Mouse (Mus musculus): Measurements from ENCODE around the gene Magi2.
"Not testable (repeated sequence)": the region's sequence is repeated elsewhere in the genome, so short reads cannot be mapped to it uniquely, and the experiment has no call there.

Gene Magi2

DNA sequence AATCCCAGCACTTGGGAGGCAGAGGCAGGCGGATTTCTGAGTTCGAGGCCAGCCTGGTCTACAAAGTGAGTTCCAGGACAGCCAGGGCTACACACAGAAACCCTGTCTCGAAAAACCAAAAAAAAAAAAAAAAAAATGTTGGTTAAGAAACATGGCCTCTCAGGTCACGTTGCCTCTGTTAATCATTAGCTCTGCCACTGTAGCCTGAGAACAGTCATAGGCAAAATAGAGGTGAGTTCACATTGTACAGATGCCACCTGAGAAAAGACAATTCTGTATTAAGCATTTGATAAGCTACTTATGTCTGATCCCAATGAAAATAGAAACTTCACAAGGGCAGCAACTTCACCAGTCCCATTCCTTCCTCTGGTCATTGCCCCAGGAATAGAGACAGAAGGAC lies 1496.4 kb downstream of the Magi2 start:
- DNase-seq: not testable (repeated sequence)

DNA sequence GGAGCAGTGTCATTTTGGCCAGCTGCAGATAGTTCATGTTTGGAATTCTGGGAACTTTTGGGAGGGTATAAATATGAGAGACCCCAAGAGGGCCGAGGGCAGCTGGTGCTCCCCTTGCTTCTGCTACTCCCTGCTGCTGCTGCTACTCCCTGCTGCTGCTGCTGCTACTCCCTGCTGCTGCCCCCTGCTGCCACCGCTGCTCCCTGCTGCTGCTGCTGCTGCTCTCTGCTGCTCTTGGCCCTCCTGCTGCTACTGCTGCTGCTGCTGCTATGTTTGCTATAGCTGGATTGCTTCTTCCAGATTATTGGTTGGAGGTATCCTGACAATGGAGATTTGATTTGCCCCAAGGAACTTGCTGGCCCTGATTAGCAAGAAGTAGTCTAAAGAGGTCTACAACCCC lies 1512.0 kb downstream of the Magi2 start:
- no peak for DNase-seq

DNA sequence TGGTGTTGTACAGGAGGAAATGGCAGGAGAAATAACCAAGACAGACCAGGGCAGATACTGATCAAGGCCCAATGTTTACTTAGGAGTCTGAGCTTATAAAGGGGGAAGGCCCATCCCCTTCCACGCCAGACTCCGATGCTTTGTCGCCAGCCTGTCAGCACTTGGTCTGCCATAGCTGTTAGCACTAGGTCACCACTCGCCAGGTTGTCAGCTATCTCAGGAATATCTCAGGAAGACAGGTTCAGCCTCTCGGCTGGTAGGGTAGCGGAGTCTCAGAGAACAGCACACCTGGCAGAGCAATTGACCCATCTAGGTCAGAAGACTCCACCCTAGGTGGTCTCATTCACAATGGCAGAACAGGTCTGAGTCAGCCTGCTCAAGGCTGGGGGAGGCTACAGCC lies 1514.4 kb downstream of the Magi2 start:
- DNase-seq: no peak

DNA sequence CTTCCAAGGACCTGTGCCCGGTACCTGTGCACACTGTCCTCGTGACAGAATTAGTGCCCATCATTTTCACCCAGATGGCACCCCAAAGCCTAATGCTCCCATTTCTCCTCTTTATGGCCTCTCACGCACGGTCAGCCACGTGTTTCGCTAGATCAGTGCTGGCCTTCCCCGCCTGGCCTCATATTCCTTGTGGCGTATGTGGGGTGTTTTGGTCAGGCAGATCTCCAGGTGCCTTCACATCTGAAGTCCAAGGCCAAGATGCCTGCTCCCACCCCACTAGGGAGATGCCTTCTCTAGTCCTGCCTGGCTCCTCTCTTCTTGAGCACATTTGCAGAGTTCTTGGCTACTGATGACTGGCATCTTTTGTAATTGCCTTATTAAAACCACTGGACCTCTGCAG lies 1515.1 kb downstream of the Magi2 start:
- DNase-seq: no peak

DNA sequence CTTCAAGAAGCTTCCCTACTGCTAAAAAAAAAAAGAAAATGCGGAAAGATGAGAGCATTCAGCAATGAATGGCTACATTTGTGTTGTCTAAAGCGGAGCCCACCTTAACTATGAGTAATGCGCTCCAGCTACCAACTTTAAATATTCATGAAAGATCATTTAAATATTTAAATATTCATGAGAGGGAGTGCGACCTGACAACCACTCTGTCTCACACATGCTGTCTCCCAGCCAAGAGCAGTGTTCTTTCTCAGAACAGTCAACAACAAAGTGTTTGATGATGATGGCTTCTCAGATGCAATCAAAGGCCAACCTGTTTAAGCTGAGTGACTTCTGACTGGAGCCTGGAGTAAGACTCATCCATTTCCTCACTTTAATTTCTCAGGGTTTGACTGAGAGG lies 1521.3 kb downstream of the Magi2 start:
- no peak for DNase-seq

DNA sequence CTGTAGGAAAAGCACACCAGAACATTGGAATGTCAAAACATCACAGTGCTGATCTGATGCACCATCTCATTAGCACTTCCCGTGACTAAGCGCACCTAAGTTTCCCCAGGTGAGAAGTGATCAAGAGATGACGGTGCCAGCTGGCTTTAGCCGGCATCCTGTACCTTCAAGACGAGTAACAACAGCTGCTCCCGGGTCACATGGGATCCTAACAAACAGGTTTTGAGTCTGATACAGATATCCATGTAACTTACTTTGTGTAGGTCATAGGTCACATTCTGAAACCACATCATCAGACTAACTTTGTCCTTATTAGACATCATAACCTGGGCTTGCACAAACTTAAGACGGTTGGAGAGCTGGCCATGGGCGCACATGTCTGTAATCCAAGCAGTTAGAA lies 1522.0 kb downstream of the Magi2 start:
- no peak for DNase-seq

DNA sequence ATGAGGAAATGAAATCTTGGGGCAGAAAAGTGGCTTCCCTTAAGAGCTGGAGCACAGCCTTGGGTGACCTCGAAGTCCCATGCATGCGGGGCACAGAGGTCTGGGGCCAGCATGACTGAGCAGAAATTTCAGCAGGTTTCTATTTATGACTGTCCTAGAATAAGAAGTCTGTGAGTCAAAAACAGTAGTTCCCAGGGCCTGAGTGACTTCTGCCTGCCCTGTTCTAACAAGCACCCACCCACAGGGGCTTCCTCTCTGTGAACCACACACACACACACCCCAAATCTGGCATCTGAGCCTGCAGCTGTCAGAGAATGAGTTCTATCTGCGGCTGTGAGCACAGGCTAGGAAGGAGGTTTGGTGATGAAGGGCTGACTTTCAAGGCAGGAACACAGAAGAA lies 1522.7 kb downstream of the Magi2 start:
- DNase-seq: no peak

DNA sequence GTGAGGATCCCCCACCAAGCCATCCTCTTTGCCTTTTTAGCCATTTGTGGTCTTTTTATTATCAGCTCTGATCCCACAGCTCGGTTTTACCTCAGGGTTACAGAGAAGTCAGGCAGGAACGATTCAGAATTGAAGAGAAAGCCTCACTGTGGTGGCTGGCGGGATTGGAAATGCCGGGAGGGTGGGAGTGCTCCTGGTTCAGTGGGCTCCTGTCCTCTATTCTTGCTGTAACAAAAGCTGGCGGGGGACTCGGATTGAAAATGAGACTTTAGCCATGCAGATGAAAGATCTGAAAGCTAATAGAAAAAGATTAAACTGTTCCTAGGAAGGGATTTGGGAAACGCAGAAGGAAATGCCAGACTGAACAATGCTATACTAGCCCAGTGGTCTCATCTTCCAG lies 1524.2 kb downstream of the Magi2 start:
- DNase-seq: no peak

DNA sequence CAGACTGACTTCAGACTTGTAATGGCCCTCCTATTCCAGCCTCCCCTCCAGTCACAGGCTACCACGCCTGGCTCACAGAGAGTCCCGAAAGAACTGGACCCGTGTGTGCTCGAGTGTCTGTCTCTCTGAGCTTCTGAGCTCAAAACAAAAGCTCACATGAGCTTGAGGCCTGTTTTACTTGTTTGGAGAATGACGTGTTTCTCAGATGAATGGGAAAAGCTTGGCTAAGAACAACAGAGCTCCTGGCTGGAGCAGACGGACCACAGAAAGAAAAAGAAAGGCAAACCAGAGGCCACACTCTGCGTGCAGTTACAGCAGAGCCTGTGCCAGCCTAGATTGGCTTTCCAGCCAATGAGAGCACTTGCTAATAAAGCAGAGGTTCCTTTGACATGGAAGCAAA lies 1524.9 kb downstream of the Magi2 start:
- no peak for DNase-seq

DNA sequence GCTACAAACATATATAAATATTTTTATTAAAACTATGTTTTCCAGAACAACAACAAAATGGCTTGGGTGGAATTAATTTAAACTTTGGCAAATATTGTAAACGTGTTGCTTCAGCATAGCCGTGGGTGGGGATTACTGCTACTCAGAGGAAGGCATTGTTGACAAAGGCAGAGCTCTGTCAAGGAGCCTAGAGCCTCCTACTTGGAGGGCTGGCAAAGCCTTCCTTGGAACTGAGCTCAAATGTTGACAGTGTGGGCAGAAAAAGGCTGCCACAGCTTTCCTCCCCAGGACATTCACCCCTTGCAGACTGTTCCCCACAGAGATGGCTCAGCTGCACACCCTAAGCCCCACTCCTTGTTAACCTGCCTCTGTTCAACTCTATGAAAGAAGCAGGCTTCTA lies 1526.3 kb downstream of the Magi2 start:
- no peak for DNase-seq

DNA sequence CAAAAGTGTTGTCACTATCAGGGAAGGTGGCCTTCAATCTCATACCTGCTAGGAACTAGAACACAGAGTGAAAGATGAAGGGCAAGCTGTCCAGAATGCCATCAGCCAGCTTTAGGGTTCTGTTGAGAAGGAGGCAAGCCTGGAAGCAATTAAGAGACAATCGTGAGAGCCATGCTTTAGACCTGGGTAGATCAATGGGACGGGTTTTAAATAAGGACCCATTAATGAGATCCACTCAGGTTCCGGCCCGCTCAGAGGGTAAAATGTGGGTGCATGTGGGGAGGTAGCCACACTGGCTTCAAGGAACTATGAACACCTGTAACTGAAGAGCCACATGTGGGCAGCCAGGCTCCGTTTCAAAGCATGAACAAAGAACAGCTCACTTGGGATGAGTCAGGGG lies 1527.1 kb downstream of the Magi2 start:
- no peak for DNase-seq
